Mouse (Mus musculus) spleen, adult 18-20 months (tissue): ENCODE data around the gene Zfp663.

Experiments used
- DNase-seq, 2 experiments: peaks; one replicate each; pipeline ENCODE4 v3.0.0; 2022; ENCODE audit warnings: mixed read lengths in 2 of 2

The Zfp663 gene

GRCm38 (mm10) chr2:165319503-165319902, 49.0 kb downstream of the Zfp663 start:
- DNase-seq, result no peak

- DNase-seq, result no peak
These were observed 49.6 kb downstream of the Zfp663 start for GRCm38 (mm10) chr2:165318941-165319340.

- no peak for DNase-seq
These were observed 50.8 kb downstream of the Zfp663 start for GRCm38 (mm10) chr2:165317621-165318263.

GRCm38 (mm10) chr2:165316837-165317473, 51.6 kb downstream of the Zfp663 start:
- DNase-seq, result no peak

GRCm38 (mm10) chr2:165316204-165316603, 52.3 kb downstream of the Zfp663 start:
- no peak for DNase-seq

- DNase-seq, result no peak
These were observed 54.3 kb downstream of the Zfp663 start for GRCm38 (mm10) chr2:165314197-165314596.

GRCm38 (mm10) chr2:165312381-165312780, 56.1 kb downstream of the Zfp663 start:
- DNase-seq, result no peak

GRCm38 (mm10) chr2:165311577-165311976, 57.0 kb downstream of the Zfp663 start:
- DNase-seq, result no peak

GRCm38 (mm10) chr2:165310818-165311425, 57.6 kb downstream of the Zfp663 start:
- no peak for DNase-seq

GRCm38 (mm10) chr2:165307801-165308200, 60.7 kb downstream of the Zfp663 start:
- no peak for DNase-seq

GRCm38 (mm10) chr2:165305438-165305837, 63.1 kb downstream of the Zfp663 start:
- DNase-seq, result no peak

GRCm38 (mm10) chr2:165304819-165305218, 63.7 kb downstream of the Zfp663 start:
- no peak for DNase-seq

GRCm38 (mm10) chr2:165303354-165304012, 65.0 kb downstream of the Zfp663 start:
- DNase-seq, result no peak

GRCm38 (mm10) chr2:165301409-165301808, 67.1 kb downstream of the Zfp663 start:
- no peak for DNase-seq
